Mouse (Mus musculus) small intestine, adult 2 months (tissue): Measurements from ENCODE around the gene Ess2.

Experiments used
- CTCF ChIP-seq: fragments of 200-500 bp; IDR thresholded peaks from 2 replicates; pipeline ENCODE4 v1.5.1; 2012; ENCODE audit warnings: low read depth, mild to moderate bottlenecking, control low read depth, inconsistent platforms, low read length, moderate library complexity, mixed read lengths; ENCODE audit not compliant: insufficient replicate concordance, insufficient read length; ENCODE audit errors: extremely low read depth
- POLR2A ChIP-seq: fragments of 200-500 bp; IDR thresholded peaks from 2 replicates; pipeline ENCODE4 v1.6.1; 2012; ENCODE audit warnings: low read depth, mild to moderate bottlenecking, control low read depth, inconsistent platforms, low read length, moderate library complexity

- TF ChIP-seq CTCF (no peak), POLR2A (no peak)
Measured at GRCm38 (mm10) chr16:17939255-17939751, 28.2 kb upstream of the Ess2 start.
